Mouse (Mus musculus): Measurements from ENCODE around the gene Klf7.

DNA sequence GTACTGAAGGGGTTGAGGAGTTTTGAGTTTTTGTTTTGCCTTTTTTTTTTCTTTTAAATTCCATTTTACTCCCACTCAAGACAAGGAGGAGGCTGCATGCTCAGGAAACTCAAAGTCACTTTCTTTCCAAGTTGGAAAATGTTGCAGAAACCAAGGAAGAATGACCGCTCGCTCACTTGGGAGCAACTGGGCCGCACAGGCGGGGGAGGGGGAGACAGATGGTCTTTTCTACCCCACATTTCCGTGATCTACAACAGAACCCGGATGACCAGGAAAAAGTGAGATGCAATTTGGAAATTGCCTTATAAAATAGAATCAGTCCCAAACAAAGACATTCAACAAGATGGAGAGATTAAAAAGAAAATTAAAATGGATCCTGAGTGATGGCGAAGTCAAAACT lies 14.6 kb downstream of the Klf7 start:
- no peak for TF ChIP-seq CTCF (IDR thresholded peaks at IDR 0.05; ENCODE audit: low read depth, low read length)
- TF ChIP-seq POLR2A (IDR thresholded peaks at IDR 0.05; ENCODE audit: insufficient read depth, low read length) = no peak
- TF ChIP-seq EP300 (IDR thresholded peaks at IDR 0.05; ENCODE audit: insufficient read depth, low read depth, low read length) = no peak
